Comparison of ENCODE assay signal across 8 mouse cellular contexts in genomic region chr10:79746774-79747151, GRCm38 (mm10). TPM values are rescaled to one million over a fixed set of nuclear protein-coding genes. Genes with fewer than 3 reads are reported as not detected.
DNase-seq lines count a peak whose midpoint lies in the region; ATAC-seq lines count a peak whose summit lies in the region.

No protein-coding gene starts in this region.

- peak overlapping the region; percentile 40 for H3K4me2 ChIP-seq in embryonic facial prominence, embryonic 12.5 days (replicated peaks)
- peak overlapping the region; percentile 57 for H3K4me2 ChIP-seq in intestine, embryonic 15.5 days (replicated peaks)
- peak overlapping the region; percentile 80 for H3K4me2 ChIP-seq in midbrain, embryonic 13.5 days (replicated peaks)

- H3K36me3 ChIP-seq in embryonic facial prominence, embryonic 12.5 days, result peaks cover 27% of the 10 kb centered on the region
- H3K36me3 ChIP-seq in intestine, embryonic 15.5 days, result peaks cover 19% of the 10 kb centered on the region
- H3K36me3 ChIP-seq in midbrain, embryonic 13.5 days, result peaks cover 27% of the 10 kb centered on the region

- H3K27ac ChIP-seq in embryonic facial prominence, embryonic 12.5 days, result no peak overlapping the region
- H3K27ac ChIP-seq in intestine, embryonic 15.5 days, result no peak overlapping the region
- H3K27ac ChIP-seq in midbrain, embryonic 13.5 days, result no peak overlapping the region

- peak; percentile 42 for DNase-seq in kidney, adult 9 months
- no peak for DNase-seq in kidney, postnatal 10 days
- no peak for DNase-seq in thymus, postnatal 25 days
- no peak for DNase-seq in left cerebral cortex, adult 18-20 months (ENCODE audit: low spot score in 2 of 2)
- DNase-seq in frontal cortex, postnatal 14 days (ENCODE audit: low spot score in 2 of 2), result no peak

- no peaks in the 10 kb centered on the region for H3K27me3 ChIP-seq in embryonic facial prominence, embryonic 12.5 days
- H3K27me3 ChIP-seq in intestine, embryonic 15.5 days (replicated peaks), result no peaks in the 10 kb centered on the region
- H3K27me3 ChIP-seq in midbrain, embryonic 13.5 days, result no peaks in the 10 kb centered on the region

- no peak overlapping the region for H3K9ac ChIP-seq in embryonic facial prominence, embryonic 12.5 days
- H3K9ac ChIP-seq in intestine, embryonic 15.5 days, result peak overlapping the region; percentile 39; the same call in 1 of the 2 replicates
- peak overlapping the region; percentile 50; the same call in 1 of the 2 replicates for H3K9ac ChIP-seq in midbrain, embryonic 13.5 days (replicated peaks)

- peaks cover 6% of the 10 kb centered on the region for H3K4me1 ChIP-seq in embryonic facial prominence, embryonic 12.5 days
- peaks cover 12% of the 10 kb centered on the region; the same call in 1 of the 2 replicates for H3K4me1 ChIP-seq in intestine, embryonic 15.5 days (replicated peaks)
- H3K4me1 ChIP-seq in midbrain, embryonic 13.5 days (replicated peaks), result peaks cover 15% of the 10 kb centered on the region

- 24% methylated on average over 6 of the region's 6 CpGs for WGBS in embryonic facial prominence, embryonic 12.5 days
- 20% methylated on average over 6 of the region's 6 CpGs for WGBS in intestine, embryonic 15.5 days
- 23% methylated on average over 6 of the region's 6 CpGs for WGBS in midbrain, embryonic 13.5 days

- no peaks in the 10 kb centered on the region for H3K9me3 ChIP-seq in embryonic facial prominence, embryonic 12.5 days
- no peaks in the 10 kb centered on the region for H3K9me3 ChIP-seq in intestine, embryonic 15.5 days
- H3K9me3 ChIP-seq in midbrain, embryonic 13.5 days, result no peaks in the 10 kb centered on the region

- H3K4me3 ChIP-seq in embryonic facial prominence, embryonic 12.5 days, result peak overlapping the region; percentile 6; the same call in 1 of the 2 replicates
- no peak overlapping the region; the same call in 1 of the 2 replicates for H3K4me3 ChIP-seq in intestine, embryonic 15.5 days (replicated peaks)
- H3K4me3 ChIP-seq in midbrain, embryonic 13.5 days (replicated peaks), result peak overlapping the region; percentile 24

- ATAC-seq in embryonic facial prominence, embryonic 12.5 days (ENCODE audit: insufficient number of reproducible peaks, insufficient read depth, low FRiP score, low TSS enrichment), result peak; percentile 54
- peak; percentile 72 for ATAC-seq in intestine, embryonic 15.5 days
- ATAC-seq in midbrain, embryonic 13.5 days, result peak; percentile 77

RNA-seq across cellular contexts. Expression of gene Polrmt, which starts 0.4 kb away (rescaled TPM):
- 49.6 and 54.0 TPM in 2 replicates for polyA plus RNA-seq in embryonic facial prominence, embryonic 12.5 days (2016; fragmentation: Nextera tagmentation; extraction: Ambion mirVana)
- 37.8 and 45.5 TPM in 2 replicates for polyA plus RNA-seq in intestine, embryonic 15.5 days (2015; fragmentation: Nextera tagmentation; extraction: Ambion mirVana)
- 38.5 and 43.9 TPM in 2 replicates for polyA plus RNA-seq in midbrain, embryonic 13.5 days (2015; fragmentation: Nextera tagmentation; extraction: Ambion mirVana)
- total RNA-seq in left cerebral cortex, adult 18-20 months (2021), result 10 to 100 TPM; 50.6 to 55.3 TPM

RNA-seq across cellular contexts. Expression of gene Fgf22, which starts 8.1 kb away (rescaled TPM):
- polyA plus RNA-seq in embryonic facial prominence, embryonic 12.5 days (2016; fragmentation: Nextera tagmentation; extraction: Ambion mirVana), result 0.33 and 0.65 TPM in 2 replicates
- 0.09 and 0.28 TPM in 2 replicates for polyA plus RNA-seq in intestine, embryonic 15.5 days (2015; fragmentation: Nextera tagmentation; extraction: Ambion mirVana)
- 1.1 and 1.3 TPM in 2 replicates for polyA plus RNA-seq in midbrain, embryonic 13.5 days (2015; fragmentation: Nextera tagmentation; extraction: Ambion mirVana)
- total RNA-seq in left cerebral cortex, adult 18-20 months (2021), result 1 to 10 TPM; 4.3 to 5.6 TPM

RNA-seq across cellular contexts. Expression of gene Rnf126, which starts 20.0 kb away (rescaled TPM):
- 109 and 111 TPM in 2 replicates for polyA plus RNA-seq in embryonic facial prominence, embryonic 12.5 days (2016; fragmentation: Nextera tagmentation; extraction: Ambion mirVana)
- polyA plus RNA-seq in intestine, embryonic 15.5 days (2015; fragmentation: Nextera tagmentation; extraction: Ambion mirVana), result 89.8 and 91.6 TPM in 2 replicates
- polyA plus RNA-seq in midbrain, embryonic 13.5 days (2015; fragmentation: Nextera tagmentation; extraction: Ambion mirVana), result 71.5 and 82.3 TPM in 2 replicates
- total RNA-seq in left cerebral cortex, adult 18-20 months (2021), result 10 to 100 TPM; 86.7 to 98.4 TPM

RNA-seq across cellular contexts. Expression of gene Fstl3, which starts 30.3 kb away (rescaled TPM):
- polyA plus RNA-seq in embryonic facial prominence, embryonic 12.5 days (2016; fragmentation: Nextera tagmentation; extraction: Ambion mirVana), result 3.5 and 3.7 TPM in 2 replicates
- 14.0 and 16.1 TPM in 2 replicates for polyA plus RNA-seq in intestine, embryonic 15.5 days (2015; fragmentation: Nextera tagmentation; extraction: Ambion mirVana)
- 0.63 and 1.1 TPM in 2 replicates for polyA plus RNA-seq in midbrain, embryonic 13.5 days (2015; fragmentation: Nextera tagmentation; extraction: Ambion mirVana)
- total RNA-seq in left cerebral cortex, adult 18-20 months (2021), result 1 to 10 TPM; 2.7 to 3.2 TPM

RNA-seq across cellular contexts. Expression of gene Hcn2, which starts 30.3 kb away (rescaled TPM):
- polyA plus RNA-seq in embryonic facial prominence, embryonic 12.5 days (2016; fragmentation: Nextera tagmentation; extraction: Ambion mirVana), result 0.06 and 0.08 TPM in 2 replicates
- 0.18 and 0.23 TPM in 2 replicates for polyA plus RNA-seq in intestine, embryonic 15.5 days (2015; fragmentation: Nextera tagmentation; extraction: Ambion mirVana)
- 0.18 and 0.43 TPM in 2 replicates for polyA plus RNA-seq in midbrain, embryonic 13.5 days (2015; fragmentation: Nextera tagmentation; extraction: Ambion mirVana)
- 100 to 1,000 TPM; 142 to 157 TPM for total RNA-seq in left cerebral cortex, adult 18-20 months (2021)
